Mouse (Mus musculus) intestine, embryonic 15.5 days (tissue): ENCODE measurements around the gene Gm13023. TPM values are rescaled to one million over a fixed set of nuclear protein-coding genes. Genes with fewer than 3 reads are reported as not detected.
"Not testable (repeated sequence)": the region's sequence is repeated elsewhere in the genome, so short reads cannot be mapped to it uniquely, and the experiment has no call there.

Source experiments
- ATAC-seq: fragments of 200-750 bp; cut with Nextera tagmentation; 2 replicates; pipeline ENCODE4 v1.8.0; 2017; ENCODE audit warnings: moderate TSS enrichment, moderate library complexity
- H3K27ac ChIP-seq: fragments of 300-500 bp; sonication (generic); 2 replicates; pipeline ENCODE4 v1.5.1; 2015; ENCODE audit warnings: mild to moderate bottlenecking, inconsistent platforms
- H3K27me3 ChIP-seq: fragments of 300-500 bp; sonication (generic); replicated peaks from 2 replicates; pipeline ENCODE4 v1.6.1; 2015; ENCODE audit warnings: inconsistent platforms
- H3K36me3 ChIP-seq: fragments of 300-500 bp; sonication (generic); 2 replicates; pipeline ENCODE4 v1.6.1; 2015; ENCODE audit warnings: inconsistent platforms
- H3K4me1 ChIP-seq: fragments of 300-500 bp; sonication (generic); replicated peaks from 2 replicates; pipeline ENCODE4 v1.6.1; 2015; ENCODE audit warnings: inconsistent platforms
- H3K4me2 ChIP-seq: fragments of 300-500 bp; sonication (generic); replicated peaks from 2 replicates; pipeline ENCODE4 v1.6.1; 2015; ENCODE audit warnings: mild to moderate bottlenecking, inconsistent platforms
- H3K4me3 ChIP-seq: fragments of 300-500 bp; sonication (generic); replicated peaks from 2 replicates; pipeline ENCODE4 v1.5.1; 2015; ENCODE audit warnings: inconsistent platforms
- H3K9ac ChIP-seq: fragments of 300-500 bp; sonication (generic); 2 replicates; pipeline ENCODE4 v1.6.1; 2015; ENCODE audit warnings: inconsistent platforms
- H3K9me3 ChIP-seq: fragments of 300-500 bp; sonication (generic); 2 replicates; pipeline ENCODE4 v1.6.1; 2016; ENCODE audit warnings: inconsistent platforms
- WGBS: fragments of 180-500 bp; shearing (Covaris S2); methylation state at CpG from one replicate; pipeline ENCODE4 v1.1.7; 2015; 5-methylcytosine and 5-hydroxymethylcytosine counted together
- polyA plus RNA-seq: library from polyadenylated mRNA; unstranded; fragments of >200 nt; fragmentation: Nextera tagmentation; extraction: Ambion mirVana; gene quantifications from 2 replicates; pipeline ENCODE4 v1.2.1, GENCODE M21; 2015

Gm13023 gene
- polyA plus RNA-seq, result not detected in 2 replicates

DNA sequence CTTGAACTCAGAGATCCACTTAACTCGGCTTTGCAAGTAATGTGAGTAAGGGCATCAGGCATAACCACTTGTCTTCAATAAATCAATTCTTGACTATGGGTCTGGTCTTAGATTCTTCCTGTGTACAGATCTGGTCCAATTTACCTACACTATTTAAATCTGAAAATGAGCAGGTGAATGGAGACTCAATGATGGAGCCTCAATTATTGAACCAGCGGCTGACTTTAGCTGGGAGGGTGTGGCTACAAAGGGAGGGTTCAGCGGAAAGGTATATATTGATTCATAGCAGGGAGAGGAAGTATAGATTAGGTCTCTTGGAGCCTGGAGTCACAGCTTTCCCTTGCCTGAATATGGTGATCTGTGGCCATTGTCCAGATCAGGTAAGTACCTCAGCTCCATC is at the start of gene Gm13023:
Gene Gm13023 (plus strand): TSS at position 301 of the 400 bp plus-strand sequence.
- WGBS, result 84% methylated on average over 3 of the region's 3 CpGs
- H3K9me3 ChIP-seq, ATAC-seq, H3K36me3 ChIP-seq, H3K27me3 ChIP-seq, H3K27ac ChIP-seq, H3K4me1 ChIP-seq, H3K4me3 ChIP-seq, H3K4me2 ChIP-seq, H3K9ac ChIP-seq: not testable (repeated sequence)

DNA sequence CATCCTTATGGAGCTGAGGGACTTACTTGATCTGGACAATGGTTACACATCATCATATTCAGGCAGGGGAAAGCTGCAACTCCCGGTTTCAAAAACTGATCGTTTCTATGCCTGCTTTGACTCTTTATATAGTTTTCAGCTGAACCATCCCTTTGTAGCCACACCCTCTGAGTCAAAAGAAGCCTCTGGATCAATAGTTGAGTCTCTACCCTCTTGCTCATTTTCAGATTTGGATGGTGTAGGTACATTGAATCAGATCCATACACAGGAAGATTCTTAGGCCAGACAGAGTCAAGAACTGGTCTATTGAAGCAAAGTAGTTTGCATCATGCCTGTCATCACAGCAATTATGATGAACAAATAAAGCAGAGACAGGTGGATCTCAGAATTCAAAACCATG is 26.8 kb downstream of the Gm13023 start, which contains the start of gene Gm13084:
Gene Gm13084 (minus strand): TSS at position 101 of the 400 bp plus-strand sequence.
- no peak within 1 kb of the TSS for H3K27ac ChIP-seq
- H3K4me2 ChIP-seq, result no peak within 1 kb of the TSS
- no peak within 1 kb of the TSS for H3K4me3 ChIP-seq
- H3K36me3 ChIP-seq, result no peaks in the 10 kb centered on the region
- ATAC-seq, result no peak
- no peaks in the 10 kb centered on the region for H3K9me3 ChIP-seq
- WGBS, result 81% methylated on average over 2 of the region's 2 CpGs
- no peaks in the 10 kb centered on the region for H3K4me1 ChIP-seq
- H3K9ac ChIP-seq, result no peak within 1 kb of the TSS
- no peaks in the 10 kb centered on the region for H3K27me3 ChIP-seq

Other genes with a start within 250 kb of the Gm13023 start
- not detected in 2 replicates for gene BC080695, start 237.7 kb upstream of the Gm13023 start, polyA plus RNA-seq
- gene Gm13057, start 237.6 kb upstream of the Gm13023 start, polyA plus RNA-seq, result not detected in 2 replicates
- not detected in 2 replicates for gene Gm13083, start 174.3 kb upstream of the Gm13023 start, polyA plus RNA-seq
- not detected in 2 replicates for gene Gm13088, start 132.1 kb upstream of the Gm13023 start, polyA plus RNA-seq
- not detected in 2 replicates for gene Gm13089, start 86.6 kb upstream of the Gm13023 start, polyA plus RNA-seq
- not detected in 2 replicates for gene Gm13078, start 69.9 kb upstream of the Gm13023 start, polyA plus RNA-seq
- gene Gm13084, start 26.7 kb downstream of the Gm13023 start, polyA plus RNA-seq, result not detected in 2 replicates
- not detected in 2 replicates for gene Gm13103, start 57.1 kb downstream of the Gm13023 start, polyA plus RNA-seq
- not detected in 2 replicates for gene Pramef6, start 111.0 kb downstream of the Gm13023 start, polyA plus RNA-seq
- gene Pramef25, start 161.7 kb downstream of the Gm13023 start, polyA plus RNA-seq, result not detected in 2 replicates
- not detected in 2 replicates for gene Gm13101, start 177.6 kb downstream of the Gm13023 start, polyA plus RNA-seq
- not detected in 2 replicates for gene Pramef17, start 205.0 kb downstream of the Gm13023 start, polyA plus RNA-seq